ENCODE assay signal across 27 mouse cellular contexts in the genomic region with DNA sequence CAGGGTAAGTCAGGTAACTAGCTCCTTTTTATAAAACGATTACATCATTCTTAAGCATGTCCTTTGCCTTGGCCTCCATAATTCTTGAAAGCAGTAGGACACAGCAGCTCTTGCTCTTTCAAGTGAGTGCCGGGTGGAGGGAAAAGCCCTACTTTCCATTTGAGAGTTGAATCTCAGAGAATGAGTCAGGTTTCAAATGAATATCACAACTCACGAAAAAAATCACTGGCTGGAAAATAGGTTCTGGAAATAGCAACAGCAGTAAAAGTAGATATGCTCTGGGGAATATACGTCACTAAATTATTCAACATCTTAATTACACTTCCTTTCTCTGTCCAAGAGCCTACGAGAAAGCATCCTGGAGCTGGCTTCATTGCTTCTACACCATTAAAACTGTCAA.
DNase-seq lines count a peak whose midpoint lies in the region; ATAC-seq and TF ChIP-seq lines count a peak whose summit lies in the region.
"Had no signal": no experiment of that assay in that cellular context is flagged by ENCODE, and none has a peak within 500 bp of the region (broad histone marks: within the 10 kb centered on the region; RNA-seq: fewer than 3 reads in every experiment).

No protein-coding gene starts in this region.

- 77% methylated on average over 5 of the region's 5 CpGs for WGBS in midbrain, postnatal 0 days
- 84% methylated on average over 5 of the region's 5 CpGs for WGBS in midbrain, embryonic 13.5 days
- 80% methylated on average over 5 of the region's 5 CpGs for WGBS in heart, embryonic 10.5 days

- H3K27ac ChIP-seq in midbrain, postnatal 0 days (ENCODE audit: low read depth, low read length): no peak overlapping the region
- H3K27ac ChIP-seq in midbrain, embryonic 13.5 days: no peak overlapping the region
- no peak overlapping the region for H3K27ac ChIP-seq in heart, embryonic 10.5 days
- H3K27ac ChIP-seq: embryonic facial prominence, embryonic 13.5 days; forebrain, embryonic 13.5 days; heart, embryonic 15.5 days; hindbrain, embryonic 15.5 days; intestine, embryonic 15.5 days; limb, embryonic 13.5 days; liver, embryonic 12.5 days had no signal

- no peak for DNase-seq in frontal cortex, postnatal 14 days (ENCODE audit: low spot score in 2 of 2)
- peak; percentile 32 for DNase-seq in midbrain, postnatal 0 days (ENCODE audit: low spot score)
- peak; percentile 31 to 76 for DNase-seq in left cerebral cortex, postnatal 14 days (ENCODE audit: low spot score in 2 of 2)
- DNase-seq in heart, embryonic 10.5 days (ENCODE audit: low spot score): no peak
- DNase-seq in cerebellum, adult 9-11 months: no peak
- DNase-seq: adrenal gland, adult 2 months; cerebellum, adult 11-12 months; cerebellum, postnatal 25 days; gastrocnemius, postnatal 36 days; heart, postnatal 4 days; kidney, adult 8-10 months; kidney, postnatal 14 days; lung, adult 18-20 months; lung, postnatal 10 days; thymus, adult 2 months; thymus, postnatal 4 days had no signal

- H3K9ac ChIP-seq in midbrain, postnatal 0 days (replicated peaks; ENCODE audit: low read length, poor library complexity, severe bottlenecking): no peak overlapping the region
- no peak overlapping the region for H3K9ac ChIP-seq in midbrain, embryonic 13.5 days (replicated peaks)
- H3K9ac ChIP-seq: embryonic facial prominence, embryonic 13.5 days; forebrain, embryonic 13.5 days; heart, embryonic 15.5 days; hindbrain, embryonic 15.5 days; intestine, embryonic 15.5 days; limb, embryonic 13.5 days; liver, embryonic 12.5 days had no signal

- no peaks in the 10 kb centered on the region for H3K4me1 ChIP-seq in midbrain, postnatal 0 days (ENCODE audit: insufficient read depth, low read length)
- no peaks in the 10 kb centered on the region for H3K4me1 ChIP-seq in midbrain, embryonic 13.5 days (replicated peaks)
- no peaks in the 10 kb centered on the region for H3K4me1 ChIP-seq in heart, embryonic 10.5 days
- H3K4me1 ChIP-seq: embryonic facial prominence, embryonic 13.5 days; forebrain, embryonic 13.5 days; heart, embryonic 15.5 days; hindbrain, embryonic 15.5 days; intestine, embryonic 15.5 days; limb, embryonic 13.5 days; liver, embryonic 12.5 days had no signal

- no peak overlapping the region for H3K4me2 ChIP-seq in midbrain, postnatal 0 days (ENCODE audit: low read depth, low read length, poor library complexity, severe bottlenecking)
- no peak overlapping the region for H3K4me2 ChIP-seq in midbrain, embryonic 13.5 days (replicated peaks)
- H3K4me2 ChIP-seq: embryonic facial prominence, embryonic 13.5 days; forebrain, embryonic 13.5 days; heart, embryonic 15.5 days; hindbrain, embryonic 15.5 days; intestine, embryonic 15.5 days; limb, embryonic 13.5 days; liver, embryonic 12.5 days; midbrain, embryonic 11.5 days had no signal

- no peaks in the 10 kb centered on the region for H3K27me3 ChIP-seq in midbrain, postnatal 0 days (ENCODE audit: insufficient read depth, low read length)
- H3K27me3 ChIP-seq in midbrain, embryonic 13.5 days: no peaks in the 10 kb centered on the region
- H3K27me3 ChIP-seq in heart, embryonic 10.5 days (ENCODE audit: insufficient read depth, poor library complexity, severe bottlenecking): no peaks in the 10 kb centered on the region
- H3K27me3 ChIP-seq: embryonic facial prominence, embryonic 13.5 days; forebrain, embryonic 13.5 days; heart, embryonic 15.5 days; hindbrain, embryonic 15.5 days; intestine, embryonic 15.5 days; limb, embryonic 13.5 days; liver, embryonic 12.5 days had no signal

- no peaks in the 10 kb centered on the region for H3K36me3 ChIP-seq in midbrain, postnatal 0 days (ENCODE audit: insufficient read depth, low read length)
- no peaks in the 10 kb centered on the region for H3K36me3 ChIP-seq in midbrain, embryonic 13.5 days
- no peaks in the 10 kb centered on the region for H3K36me3 ChIP-seq in heart, embryonic 10.5 days
- H3K36me3 ChIP-seq: embryonic facial prominence, embryonic 13.5 days; G1E; heart, embryonic 15.5 days; hindbrain, embryonic 15.5 days; intestine, embryonic 15.5 days; limb, embryonic 13.5 days; liver, embryonic 12.5 days had no signal

- H3K4me3 ChIP-seq in midbrain, postnatal 0 days (ENCODE audit: low read depth, low read length): no peak overlapping the region
- no peak overlapping the region for H3K4me3 ChIP-seq in midbrain, embryonic 13.5 days (replicated peaks)
- no peak overlapping the region for H3K4me3 ChIP-seq in heart, embryonic 10.5 days
- H3K4me3 ChIP-seq: embryonic facial prominence, embryonic 13.5 days; forebrain, embryonic 13.5 days; heart, embryonic 15.5 days; hindbrain, embryonic 15.5 days; intestine, embryonic 15.5 days; limb, embryonic 13.5 days; liver, embryonic 12.5 days had no signal

- H3K9me3 ChIP-seq in midbrain, postnatal 0 days (ENCODE audit: low read length): no peaks in the 10 kb centered on the region
- H3K9me3 ChIP-seq in midbrain, embryonic 13.5 days: no peaks in the 10 kb centered on the region
- no peaks in the 10 kb centered on the region for H3K9me3 ChIP-seq in heart, embryonic 10.5 days
- H3K9me3 ChIP-seq: embryonic facial prominence, embryonic 13.5 days; forebrain, embryonic 13.5 days; heart, embryonic 15.5 days; hindbrain, embryonic 15.5 days; intestine, embryonic 15.5 days; limb, embryonic 13.5 days; liver, embryonic 12.5 days had no signal

- ATAC-seq in frontal cortex, adult (ENCODE audit: low TSS enrichment): peak; percentile 98
- ATAC-seq in midbrain, postnatal 0 days (ENCODE audit: low FRiP score): no peak
- ATAC-seq in midbrain, embryonic 13.5 days: no peak
- ATAC-seq: forebrain, embryonic 13.5 days; intestine, embryonic 15.5 days; liver, embryonic 12.5 days had no signal

- TF ChIP-seq CTCF in midbrain, postnatal 0 days (IDR thresholded peaks at IDR 0.05): no peak

- intact Hi-C loops in left cerebral cortex, postnatal 14 days (cut with DNase I): no loop called here

Comparison
In these comparisons a context has a peak if more than half of its experiments do, and no peak if none do; other contexts are left out.
1. DNase-seq: peak in midbrain, postnatal 0 days (single experiment) and left cerebral cortex, postnatal 14 days (2 of 2); none in frontal cortex, postnatal 14 days (0 of 2), heart, embryonic 10.5 days (single experiment) and cerebellum, adult 9-11 months (single experiment).